Mouse (Mus musculus) MEL-GATA-1-ER (cell line): ENCODE measurements around the gene Zfp652.
"Not testable (repeated sequence)": the region's sequence is repeated elsewhere in the genome, so short reads cannot be mapped to it uniquely, and the experiment has no call there.

Experiments used
- DNase-seq: peaks from one replicate; pipeline ENCODE4 v3.0.0-alpha.2; 2012; ENCODE audit warnings: low read depth; ENCODE audit errors: extremely low read depth

Zfp652 gene

DNA sequence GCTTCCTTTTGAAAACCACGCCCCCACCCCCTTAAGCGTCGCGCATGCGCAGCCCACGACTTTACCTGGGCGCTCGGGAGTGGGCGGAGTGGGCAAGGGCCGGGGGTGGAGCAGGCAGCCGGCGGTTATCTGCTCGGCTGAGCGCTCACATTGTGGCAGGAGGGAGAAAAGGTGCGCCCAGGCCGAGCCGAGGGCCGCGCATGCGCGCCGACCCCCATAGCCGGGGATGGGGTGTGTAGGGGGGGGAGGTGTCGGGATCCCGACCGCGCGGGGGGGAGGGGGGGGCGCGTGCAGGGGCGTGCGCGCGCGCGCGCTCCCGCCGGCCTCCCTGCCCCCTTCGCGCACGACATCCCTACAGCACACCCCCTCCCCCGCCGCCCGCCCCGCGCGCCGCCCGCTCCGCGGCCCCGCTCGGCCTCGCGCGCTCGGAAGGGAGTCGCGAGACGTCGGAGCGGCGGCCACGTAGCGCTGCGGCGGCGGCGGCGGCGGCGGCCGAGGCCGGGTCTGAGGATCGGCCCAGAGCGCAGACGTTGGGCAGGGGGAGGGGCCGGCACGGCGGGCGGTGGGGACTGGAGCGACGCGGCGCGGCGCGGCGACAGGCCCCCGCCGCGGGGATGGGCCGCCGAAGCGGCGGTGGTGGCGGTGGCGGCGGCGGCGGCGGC is at the start of gene Zfp652:
TSS of gene Zfp652 (plus strand) at position 111 of the 662 bp plus-strand sequence.
- DNase-seq, result peak; percentile 77

DNA sequence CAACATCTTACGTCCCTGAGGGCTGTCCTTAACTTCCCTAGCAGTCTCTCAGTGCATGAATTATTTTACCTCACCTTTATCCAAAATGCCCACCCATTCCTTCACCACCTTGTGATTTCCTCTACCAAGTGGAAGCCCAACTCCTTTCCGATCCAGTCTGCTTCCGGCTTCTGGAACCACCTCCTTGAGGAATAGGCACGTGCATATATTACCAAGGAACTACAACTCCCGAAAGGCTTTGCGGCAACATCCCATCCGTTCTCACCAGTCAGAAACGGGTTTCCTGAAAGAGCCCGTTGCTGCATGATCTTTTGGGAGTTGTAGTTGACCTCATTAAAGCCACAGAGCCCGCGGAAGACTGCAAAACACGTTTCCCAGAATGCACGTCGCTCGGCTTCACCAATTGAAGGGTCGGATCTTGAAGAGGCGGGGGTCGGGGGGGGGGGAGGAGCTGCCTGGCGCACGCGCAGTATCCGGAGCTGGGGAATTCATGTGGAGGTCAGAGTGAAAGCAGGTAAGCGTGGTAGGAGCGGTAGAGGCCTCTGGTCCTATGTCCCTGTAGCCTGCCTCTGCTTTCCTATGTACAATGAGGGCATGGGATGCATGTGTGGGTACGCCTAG is 45.8 kb upstream of the Zfp652 start, which contains the start of gene Phb:
TSS of gene Phb (plus strand) at position 429 of the 621 bp plus-strand sequence.
- peak; percentile 99 for DNase-seq

DNA sequence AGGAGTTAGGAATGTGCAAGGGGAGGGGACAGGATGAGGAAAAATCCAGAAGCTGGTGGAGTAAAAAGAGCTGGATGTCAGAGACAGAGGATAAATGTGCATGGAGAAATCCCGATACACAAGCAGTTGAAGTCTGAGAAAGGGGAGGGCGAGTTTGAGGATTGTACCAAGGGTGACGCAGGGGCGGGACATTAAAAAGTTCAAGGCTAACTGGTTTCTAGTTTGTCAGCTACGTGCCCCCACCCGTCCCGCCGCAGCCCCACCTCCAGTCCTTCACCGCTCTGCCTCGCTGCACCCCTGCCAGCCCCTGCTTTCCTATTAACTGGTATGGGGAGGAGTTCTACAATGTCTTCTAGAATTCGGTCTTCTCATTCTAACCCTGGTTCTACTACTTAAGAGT is 45.3 kb upstream of the Zfp652 start:
- peak; percentile 53 for DNase-seq

DNA sequence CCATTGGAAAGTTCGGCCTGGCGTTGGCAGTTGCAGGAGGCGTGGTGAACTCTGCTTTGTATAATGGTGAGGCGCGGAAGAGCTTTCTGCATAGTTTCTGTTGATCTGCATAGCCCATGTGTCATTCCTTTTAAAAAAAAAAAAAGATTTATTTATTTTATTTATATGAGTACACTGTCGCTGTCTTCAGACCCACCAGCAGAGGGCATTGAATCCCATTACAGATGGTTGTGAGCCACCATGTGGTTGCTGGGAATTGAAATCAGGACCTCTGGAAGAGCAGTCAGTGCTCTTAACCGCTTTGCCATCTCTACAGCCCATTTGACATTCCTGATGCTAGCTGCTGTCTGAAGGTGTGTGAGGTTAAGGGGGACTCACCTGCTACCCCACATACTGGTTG is 44.4 kb upstream of the Zfp652 start:
- not testable (repeated sequence) for DNase-seq

DNA sequence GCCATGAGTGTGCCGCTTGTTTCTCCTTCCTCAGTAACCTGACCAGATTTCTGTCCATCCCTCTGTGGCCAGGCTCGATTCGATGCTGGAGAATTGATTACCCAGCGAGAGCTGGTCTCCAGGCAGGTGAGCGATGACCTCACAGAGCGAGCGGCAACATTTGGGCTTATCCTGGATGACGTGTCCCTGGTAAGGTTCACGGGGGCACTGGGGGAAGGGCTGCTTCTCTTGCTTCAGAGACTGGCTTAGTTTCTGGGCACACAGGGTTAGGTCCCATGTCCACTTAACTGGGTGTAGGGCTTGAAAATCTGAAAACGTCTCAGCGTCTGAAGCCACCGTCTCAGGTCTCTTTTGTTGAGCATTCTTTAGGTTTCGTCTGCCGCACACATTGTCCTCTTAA is 37.0 kb upstream of the Zfp652 start:
- no peak for DNase-seq

DNA sequence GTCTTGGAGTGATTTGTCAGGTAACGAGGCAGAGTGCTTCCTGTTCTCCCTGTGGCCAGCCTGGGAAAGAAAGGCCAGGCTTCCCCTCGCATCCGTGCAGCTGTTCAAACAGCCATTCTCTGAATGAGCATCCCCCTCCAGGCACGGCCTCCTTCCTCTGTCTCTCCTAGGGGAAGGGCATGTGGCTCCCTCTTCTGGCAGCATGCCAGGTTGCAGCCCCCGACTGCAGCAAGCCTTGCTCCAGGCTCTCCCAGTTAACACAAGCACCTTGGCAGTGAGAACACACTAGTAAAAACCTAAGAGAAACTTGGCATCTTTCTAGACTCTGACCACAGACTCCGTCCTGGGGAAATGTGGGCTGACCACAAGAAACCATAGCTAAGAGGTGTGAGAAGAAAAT is 36.2 kb upstream of the Zfp652 start:
- DNase-seq, result no peak

GRCm38 (mm10) chr11:95677925-95678701 is 34.4 kb upstream of the Zfp652 start:
- DNase-seq, result no peak

DNA sequence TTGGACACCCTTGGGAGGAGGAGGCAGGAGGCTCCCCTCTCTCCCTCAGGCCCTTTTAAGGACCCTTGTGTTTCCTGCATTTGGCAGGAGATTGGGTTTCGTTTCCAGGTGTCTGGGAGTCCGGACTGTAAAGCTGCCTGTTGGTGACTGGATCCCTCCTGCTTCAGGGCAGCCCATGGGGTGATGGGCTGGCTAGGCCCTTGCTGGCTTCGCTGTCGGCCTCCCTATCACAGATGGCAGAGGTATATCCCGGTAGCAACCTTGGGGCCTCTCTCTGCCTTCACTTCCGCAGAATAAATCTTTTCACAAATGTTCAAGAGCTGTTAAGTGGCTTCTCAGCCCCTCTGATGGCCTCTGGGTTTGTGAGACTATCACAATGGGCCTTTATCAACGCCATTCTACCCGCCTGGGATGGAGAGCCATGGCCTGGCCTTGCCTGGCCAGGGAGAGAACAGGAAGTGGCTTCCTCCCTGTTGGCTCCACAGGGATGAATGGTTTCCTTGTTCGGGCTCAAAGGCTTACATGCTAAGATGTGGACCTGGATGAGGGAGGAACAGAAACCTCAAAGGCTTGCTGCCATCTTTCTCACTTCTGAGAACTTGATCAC is 30.4 kb upstream of the Zfp652 start:
- DNase-seq, result no peak

DNA sequence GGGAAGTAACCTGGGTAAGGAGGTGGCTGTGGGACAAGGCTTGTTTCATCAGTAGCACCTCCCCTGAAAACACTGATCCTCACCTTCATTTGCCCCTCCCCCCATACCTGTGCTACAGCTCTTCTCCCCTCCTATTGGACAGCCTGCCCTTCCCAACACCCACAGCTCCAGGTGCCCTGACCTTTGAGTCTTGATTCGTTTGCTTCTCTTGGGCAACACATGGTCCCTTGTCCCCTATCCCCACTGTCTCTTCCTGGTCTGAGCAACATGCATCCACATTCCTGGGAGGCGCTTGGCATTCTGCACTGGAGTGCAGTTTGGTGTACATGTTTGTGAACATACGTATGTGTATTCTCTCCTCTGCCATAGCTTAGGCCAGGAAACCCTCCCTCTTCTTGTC is 29.5 kb upstream of the Zfp652 start:
- no peak for DNase-seq

GRCm38 (mm10) chr11:95686031-95686430 is 26.4 kb upstream of the Zfp652 start:
- peak; percentile 61 for DNase-seq

- DNase-seq, result peak; percentile 34
These were observed 25.3 kb upstream of the Zfp652 start for GRCm38 (mm10) chr11:95687084-95687656.

- DNase-seq, result peak; percentile 94
These were observed 24.0 kb upstream of the Zfp652 start for GRCm38 (mm10) chr11:95688515-95688914.

DNA sequence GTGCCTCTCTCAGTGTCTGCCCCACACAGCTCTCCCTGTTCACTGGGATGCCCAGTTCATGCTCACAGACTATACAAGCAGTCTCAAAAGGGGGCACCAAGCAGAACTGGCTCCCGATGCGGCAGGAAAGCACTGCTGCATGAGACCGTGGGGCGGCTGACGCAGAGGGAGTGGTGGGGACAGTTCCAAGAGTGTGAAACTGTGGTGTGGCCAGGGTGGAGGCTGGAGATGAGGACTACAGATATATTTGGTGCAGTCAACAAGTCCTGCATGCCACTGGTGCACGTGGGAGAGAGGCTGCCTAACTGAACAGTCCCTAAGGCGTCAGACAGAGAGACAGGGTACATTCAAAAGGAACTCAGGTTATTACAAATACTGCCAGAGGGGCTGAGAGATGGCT is 23.5 kb upstream of the Zfp652 start:
- DNase-seq, result peak; percentile 32

DNA sequence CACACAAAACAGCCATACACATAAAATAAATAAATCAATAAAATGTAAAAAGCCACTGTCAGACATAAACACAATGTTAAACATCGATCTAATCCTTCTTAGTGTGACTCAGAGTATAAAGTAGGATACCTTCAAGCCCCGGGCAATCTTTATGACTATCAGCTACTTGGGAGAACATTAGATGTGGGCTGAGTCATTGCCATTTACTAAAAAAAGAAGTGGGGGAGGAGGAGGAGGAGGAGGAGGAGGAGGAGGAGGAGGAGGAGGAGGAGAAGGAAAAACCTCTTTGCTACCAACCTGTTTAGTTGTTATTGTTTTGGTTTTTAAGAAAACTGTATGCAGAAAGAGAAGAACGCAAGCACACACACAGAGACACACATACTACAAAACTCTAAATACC is 22.9 kb upstream of the Zfp652 start:
- DNase-seq, result no peak

DNA sequence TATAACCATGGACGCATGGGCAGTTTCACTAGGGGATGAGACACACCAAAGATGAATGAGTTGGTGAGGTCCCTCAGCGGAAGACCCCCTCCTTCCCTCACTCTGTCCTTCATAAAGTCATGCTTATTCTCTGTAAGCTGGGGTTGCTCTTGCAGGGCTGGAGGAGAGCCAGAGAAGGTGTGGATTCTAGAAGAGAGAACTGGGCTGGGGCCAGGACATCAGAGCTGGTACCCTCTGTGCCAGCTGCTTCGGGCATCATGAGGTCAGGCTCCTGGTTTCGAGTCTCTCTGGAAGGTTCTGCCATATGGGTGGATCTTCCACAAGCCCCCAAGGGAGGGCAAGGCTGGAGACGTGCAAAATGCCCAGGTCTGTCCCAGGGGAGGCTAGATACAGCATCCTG is 13.9 kb upstream of the Zfp652 start:
- no peak for DNase-seq

DNA sequence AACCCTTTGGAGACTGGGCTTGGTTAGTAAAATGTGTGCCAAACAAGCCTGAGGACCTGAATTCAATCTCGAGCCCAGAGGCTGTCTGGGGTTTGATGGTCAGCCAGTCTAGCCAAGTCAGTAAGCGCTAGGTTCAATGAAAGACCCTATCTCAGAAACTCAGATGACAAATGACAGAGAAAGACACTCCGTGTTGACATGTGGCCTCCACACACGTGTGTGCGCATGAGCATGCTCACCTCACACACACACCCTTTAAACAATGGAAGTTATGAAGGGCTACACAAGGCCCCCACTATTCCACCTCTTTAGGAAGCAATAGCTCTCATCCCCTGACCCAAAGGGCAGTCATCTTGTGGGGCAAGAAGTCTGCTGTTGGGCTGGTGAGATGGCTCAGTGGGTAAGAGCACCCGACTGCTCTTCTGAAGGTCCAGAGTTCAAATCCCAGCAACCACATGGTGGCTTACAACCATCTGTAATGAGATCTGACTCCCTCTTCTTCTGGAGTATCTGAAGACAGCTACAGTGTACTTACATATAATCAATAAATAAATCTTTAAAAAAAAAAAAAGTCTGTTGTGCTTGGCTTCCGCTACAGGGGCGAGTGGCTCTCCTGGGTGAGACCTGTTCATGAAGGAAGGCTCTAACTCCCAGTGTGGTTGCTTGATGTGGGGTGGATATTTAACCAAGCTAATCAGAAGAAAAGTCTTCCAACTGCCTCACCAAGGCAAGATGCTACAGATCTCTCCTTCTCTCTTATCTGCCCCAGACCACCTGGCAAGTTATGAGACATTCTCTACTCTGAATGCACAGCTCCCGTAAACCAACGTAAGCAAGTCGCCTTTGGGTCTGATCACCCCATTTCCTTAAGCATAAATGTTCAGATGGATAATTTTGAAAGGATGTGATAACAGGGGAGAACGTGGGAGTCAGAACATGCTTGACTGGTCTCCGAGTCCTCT is 11.4 kb upstream of the Zfp652 start:
- peak; percentile 81 for DNase-seq

DNA sequence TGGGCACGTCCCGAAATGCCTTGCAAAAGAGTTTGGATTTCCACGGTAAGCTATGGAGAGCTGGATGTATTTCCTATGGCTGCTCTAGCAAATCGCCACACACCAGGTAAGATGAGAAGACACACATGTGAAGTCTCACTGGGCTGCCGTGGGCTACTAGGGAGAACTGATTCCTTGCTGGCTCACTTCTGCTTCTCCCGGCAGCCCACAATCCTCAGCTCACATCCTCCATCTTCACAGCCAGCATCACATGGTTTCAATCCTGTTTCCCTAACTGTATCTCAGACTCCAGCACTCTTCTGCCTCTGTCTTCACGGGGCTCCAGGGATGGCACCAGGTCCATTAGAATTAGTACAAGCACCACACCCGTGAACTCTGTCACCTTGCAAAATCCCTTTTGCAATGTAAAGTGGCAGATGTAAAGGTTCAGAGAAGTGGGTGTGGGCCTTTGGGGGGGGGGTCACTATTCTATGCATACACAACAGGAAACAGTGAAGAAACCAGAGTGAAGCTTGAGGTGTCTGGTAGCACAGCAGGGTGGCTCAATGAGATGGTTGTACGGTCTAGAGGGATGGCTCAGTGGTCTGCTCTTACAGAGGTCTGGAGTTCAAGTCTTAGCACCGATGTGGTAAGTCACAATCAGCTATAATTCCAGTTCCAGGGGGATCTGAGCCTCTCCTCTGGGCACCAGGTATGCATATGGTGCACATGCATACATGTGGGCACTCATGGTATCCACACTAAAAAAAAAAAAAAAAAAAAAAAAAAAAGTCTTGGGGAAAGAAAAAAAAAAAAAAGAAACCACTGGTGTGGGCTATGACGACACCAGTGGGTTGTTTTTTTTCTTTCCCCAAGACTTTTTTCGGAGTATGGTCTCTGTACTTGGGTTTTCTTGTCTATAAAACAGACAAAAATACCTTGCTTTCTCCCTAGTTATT is 8.2 kb upstream of the Zfp652 start:
- DNase-seq, result no peak

DNA sequence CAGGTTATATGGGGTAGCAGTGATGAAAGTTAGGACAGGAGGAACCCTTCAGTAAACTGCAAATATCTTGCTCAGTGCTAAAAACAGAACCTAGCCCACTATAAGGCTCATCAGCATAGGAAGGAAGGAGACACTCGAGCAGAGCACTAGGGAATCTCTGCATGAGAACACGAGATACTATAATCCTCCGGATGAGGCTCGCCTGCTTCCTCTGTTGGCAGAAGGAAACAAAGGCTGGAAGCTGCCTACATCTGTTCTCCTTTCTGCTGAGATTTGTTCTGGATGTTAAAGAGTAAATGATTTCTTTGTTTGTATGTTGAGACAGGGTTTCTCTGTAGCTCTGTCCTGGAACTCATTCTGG is 7.5 kb upstream of the Zfp652 start:
- no peak for DNase-seq

GRCm38 (mm10) chr11:95709534-95710040 is 2.9 kb upstream of the Zfp652 start:
- DNase-seq, result no peak
